Mouse (Mus musculus) hindbrain, embryonic 15.5 days (tissue): ENCODE data around the gene Vwa8. TPM values are rescaled to one million over a fixed set of nuclear protein-coding genes. Genes with fewer than 3 reads are reported as not detected.

ENCODE experiments used
- ATAC-seq: fragments of 200-750 bp; cut with Nextera tagmentation; 2 replicates; pipeline ENCODE4 v1.8.0; 2017; ENCODE audit warnings: low read depth, moderate number of reproducible peaks, moderate TSS enrichment; ENCODE audit not compliant: low FRiP score
- H3K27ac ChIP-seq: fragments of 300-500 bp; sonication (generic); replicated peaks from 2 replicates; pipeline ENCODE4 v1.5.1; 2015; ENCODE audit warnings: mild to moderate bottlenecking, inconsistent platforms
- H3K27me3 ChIP-seq: fragments of 300-500 bp; sonication (generic); 2 replicates; pipeline ENCODE4 v1.6.1; 2015; ENCODE audit warnings: control low read depth, inconsistent platforms
- H3K36me3 ChIP-seq: fragments of 300-500 bp; sonication (generic); 2 replicates; pipeline ENCODE4 v1.6.1; 2015; ENCODE audit warnings: control low read depth, inconsistent platforms
- H3K4me1 ChIP-seq: fragments of 300-500 bp; sonication (generic); replicated peaks from 2 replicates; pipeline ENCODE4 v1.6.1; 2015; ENCODE audit warnings: control low read depth, inconsistent platforms
- H3K4me2 ChIP-seq: fragments of 300-500 bp; sonication (generic); 2 replicates; pipeline ENCODE4 v1.6.1; 2015; ENCODE audit warnings: moderate library complexity, mild to moderate bottlenecking, inconsistent platforms
- H3K4me3 ChIP-seq: fragments of 300-500 bp; sonication (generic); 2 replicates; pipeline ENCODE4 v1.5.1; 2015; ENCODE audit warnings: mild to moderate bottlenecking, inconsistent platforms
- H3K9ac ChIP-seq: fragments of 300-500 bp; sonication (generic); 2 replicates; pipeline ENCODE4 v1.6.1; 2015; ENCODE audit warnings: inconsistent platforms
- H3K9me3 ChIP-seq: fragments of 300-500 bp; sonication (generic); 2 replicates; pipeline ENCODE4 v1.6.1; 2016; ENCODE audit warnings: control low read depth, inconsistent platforms
- WGBS: fragments of 180-500 bp; shearing (Covaris S2); methylation state at CpG from one replicate; pipeline ENCODE4 v1.1.7; 2015; 5-methylcytosine and 5-hydroxymethylcytosine counted together
- polyA plus RNA-seq: library from polyadenylated mRNA; unstranded; fragments of >200 nt; fragmentation: Nextera tagmentation; extraction: Ambion mirVana; gene quantifications from 2 replicates; pipeline ENCODE4 v1.2.1, GENCODE M21; 2015

Vwa8 gene
- 7.1 and 8.4 TPM in 2 replicates for polyA plus RNA-seq

GRCm38 (mm10) chr14:78848941-78849911 is at the start of gene Vwa8:
Gene Vwa8, plus strand, starts transcription at chr14:78849052.
- peak within 1 kb of the TSS; percentile 78 for H3K27ac ChIP-seq
- no peaks in the 10 kb centered on the region for H3K9me3 ChIP-seq
- H3K4me2 ChIP-seq, result peak within 1 kb of the TSS; percentile 82
- H3K27me3 ChIP-seq, result no peaks in the 10 kb centered on the region
- no peaks in the 10 kb centered on the region for H3K36me3 ChIP-seq
- peak within 1 kb of the TSS; percentile 64 for H3K4me3 ChIP-seq
- H3K9ac ChIP-seq, result peak within 1 kb of the TSS; percentile 78
- WGBS, result 2% methylated on average over 60 of the region's 61 CpGs
- peaks cover 19% of the 10 kb centered on the region for H3K4me1 ChIP-seq
- peak; percentile 92 for ATAC-seq

GRCm38 (mm10) chr14:78802378-78802777 is 46.5 kb upstream of the Vwa8 start:
- WGBS, result 91% methylated on average over 2 of the region's 2 CpGs
- no peak overlapping the region for H3K4me3 ChIP-seq
- no peak for ATAC-seq
- H3K4me2 ChIP-seq, result no peak overlapping the region
- no peaks in the 10 kb centered on the region for H3K27me3 ChIP-seq
- no peaks in the 10 kb centered on the region for H3K36me3 ChIP-seq
- H3K9me3 ChIP-seq, result no peaks in the 10 kb centered on the region
- no peak overlapping the region for H3K9ac ChIP-seq
- H3K27ac ChIP-seq, result no peak overlapping the region
- 0 out of 2 replicates have a peak, but pooled peaks cover 3% of the 10 kb centered on the region for H3K4me1 ChIP-seq

- Histone ChIP-seq H3K27ac (no peak overlapping the region), H3K4me3 (no peak overlapping the region), H3K27me3 (no peaks in the 10 kb centered on the region), H3K36me3 (no peaks in the 10 kb centered on the region), H3K4me2 (no peak overlapping the region), H3K4me1 (no peaks in the 10 kb centered on the region), H3K9me3 (no peaks in the 10 kb centered on the region), H3K9ac (no peak overlapping the region)
- WGBS, result 78% methylated on average over 6 of the region's 6 CpGs
- ATAC-seq, result no peak
These were observed 44.9 kb upstream of the Vwa8 start for GRCm38 (mm10) chr14:78803924-78804323.

GRCm38 (mm10) chr14:78812896-78813295 is 36.0 kb upstream of the Vwa8 start:
- H3K4me3 ChIP-seq, result no peak overlapping the region
- no peak for ATAC-seq
- 95% methylated on average over 2 of the region's 2 CpGs for WGBS
- no peak overlapping the region for H3K27ac ChIP-seq
- H3K36me3 ChIP-seq, result no peaks in the 10 kb centered on the region
- H3K9me3 ChIP-seq, result no peaks in the 10 kb centered on the region
- no peak overlapping the region for H3K4me2 ChIP-seq
- H3K9ac ChIP-seq, result no peak overlapping the region
- H3K27me3 ChIP-seq, result no peaks in the 10 kb centered on the region
- H3K4me1 ChIP-seq, result no peaks in the 10 kb centered on the region

GRCm38 (mm10) chr14:78816411-78816810 is 32.4 kb upstream of the Vwa8 start:
- no peak overlapping the region for H3K9ac ChIP-seq
- H3K9me3 ChIP-seq, result no peaks in the 10 kb centered on the region
- H3K36me3 ChIP-seq, result no peaks in the 10 kb centered on the region
- no peak overlapping the region for H3K27ac ChIP-seq
- no peaks in the 10 kb centered on the region for H3K27me3 ChIP-seq
- no peak for ATAC-seq
- H3K4me1 ChIP-seq, result no peaks in the 10 kb centered on the region
- no peak overlapping the region for H3K4me3 ChIP-seq
- 4% methylated on average over 2 of the region's 3 CpGs for WGBS
- H3K4me2 ChIP-seq, result no peak overlapping the region

- H3K27ac ChIP-seq, result no peak overlapping the region
- no peaks in the 10 kb centered on the region for H3K36me3 ChIP-seq
- no peak overlapping the region for H3K9ac ChIP-seq
- H3K4me1 ChIP-seq, result no peaks in the 10 kb centered on the region
- H3K9me3 ChIP-seq, result no peaks in the 10 kb centered on the region
- H3K4me3 ChIP-seq, result no peak overlapping the region
- H3K27me3 ChIP-seq, result no peaks in the 10 kb centered on the region
- no peak overlapping the region for H3K4me2 ChIP-seq
- ATAC-seq, result no peak
- WGBS, result 93% methylated on average over 3 of the region's 3 CpGs
These were observed 31.2 kb upstream of the Vwa8 start for GRCm38 (mm10) chr14:78817651-78818050.

GRCm38 (mm10) chr14:78818406-78818805 is 30.4 kb upstream of the Vwa8 start:
- ATAC-seq, result no peak
- Histone ChIP-seq H3K4me2 (no peak overlapping the region), H3K27me3 (no peaks in the 10 kb centered on the region), H3K9me3 (no peaks in the 10 kb centered on the region), H3K27ac (no peak overlapping the region), H3K4me3 (no peak overlapping the region), H3K9ac (no peak overlapping the region), H3K4me1 (no peaks in the 10 kb centered on the region), H3K36me3 (no peaks in the 10 kb centered on the region)
- WGBS, result 86% methylated on average over 3 of the region's 3 CpGs

- no peak overlapping the region for H3K27ac ChIP-seq
- H3K27me3 ChIP-seq, result no peaks in the 10 kb centered on the region
- H3K9me3 ChIP-seq, result no peaks in the 10 kb centered on the region
- no peak overlapping the region for H3K4me3 ChIP-seq
- H3K9ac ChIP-seq, result no peak overlapping the region
- ATAC-seq, result no peak
- H3K4me2 ChIP-seq, result no peak overlapping the region
- no peaks in the 10 kb centered on the region for H3K36me3 ChIP-seq
- H3K4me1 ChIP-seq, result no peaks in the 10 kb centered on the region
- 81% methylated on average over 4 of the region's 4 CpGs for whole genome bisulfite sequencing
These were observed 24.8 kb upstream of the Vwa8 start for GRCm38 (mm10) chr14:78824013-78824412.

- Histone ChIP-seq H3K36me3 (no peaks in the 10 kb centered on the region), H3K9me3 (no peaks in the 10 kb centered on the region), H3K4me3 (no peak overlapping the region), H3K27ac (no peak overlapping the region), H3K4me1 (no peaks in the 10 kb centered on the region), H3K4me2 (no peak overlapping the region), H3K27me3 (no peaks in the 10 kb centered on the region), H3K9ac (no peak overlapping the region)
- no peak for ATAC-seq
- WGBS, result 61% methylated on average over 4 of the region's 4 CpGs
These were observed 24.3 kb upstream of the Vwa8 start for GRCm38 (mm10) chr14:78824507-78824906.

- 47% methylated on average over 4 of the region's 4 CpGs for WGBS
- no peak overlapping the region for H3K4me3 ChIP-seq
- ATAC-seq, result no peak
- no peaks in the 10 kb centered on the region for H3K36me3 ChIP-seq
- H3K27ac ChIP-seq, result no peak overlapping the region
- H3K27me3 ChIP-seq, result no peaks in the 10 kb centered on the region
- no peaks in the 10 kb centered on the region for H3K4me1 ChIP-seq
- no peak overlapping the region for H3K4me2 ChIP-seq
- H3K9ac ChIP-seq, result no peak overlapping the region
- H3K9me3 ChIP-seq, result no peaks in the 10 kb centered on the region
These were observed 17.7 kb upstream of the Vwa8 start for GRCm38 (mm10) chr14:78831158-78831557.

GRCm38 (mm10) chr14:78847948-78848347 is 904 bp upstream of the Vwa8 start:
- H3K27me3 ChIP-seq, result no peaks in the 10 kb centered on the region
- no peak for ATAC-seq
- 89% methylated on average over 1 of the region's 1 CpGs for WGBS
- H3K4me2 ChIP-seq, result peak overlapping the region; percentile 82
- H3K36me3 ChIP-seq, result no peaks in the 10 kb centered on the region
- H3K9me3 ChIP-seq, result no peaks in the 10 kb centered on the region
- H3K27ac ChIP-seq, result no peak overlapping the region
- peaks cover 19% of the 10 kb centered on the region for H3K4me1 ChIP-seq
- no peak overlapping the region for H3K4me3 ChIP-seq
- H3K9ac ChIP-seq, result no peak overlapping the region

GRCm38 (mm10) chr14:78848477-78848876 is 375 bp upstream of the Vwa8 start:
- Histone ChIP-seq H3K4me2 (peak overlapping the region; percentile 82), H3K27me3 (no peaks in the 10 kb centered on the region), H3K9me3 (no peaks in the 10 kb centered on the region), H3K27ac (peak overlapping the region; percentile 78), H3K4me3 (peak overlapping the region; percentile 64), H3K9ac (peak overlapping the region; percentile 78), H3K36me3 (no peaks in the 10 kb centered on the region), H3K4me1 (peaks cover 19% of the 10 kb centered on the region)
- WGBS, result 4% methylated on average over 3 of the region's 3 CpGs
- no peak; the same call in none of the 2 replicates for ATAC-seq
